Mouse (Mus musculus) embryonic facial prominence, embryonic 11.5 days (tissue): ENCODE results near the gene Coa5. TPM values are rescaled to one million over a fixed set of nuclear protein-coding genes. Genes with fewer than 3 reads are reported as not detected.

ENCODE experiments used
- ATAC-seq: fragments of 200-750 bp; cut with Nextera tagmentation; replicated peaks from 2 replicates; pipeline ENCODE4 v1.8.0; 2017; ENCODE audit warnings: low read depth; ENCODE audit not compliant: insufficient number of reproducible peaks, low FRiP score, low TSS enrichment
- DNase-seq: peaks from one replicate; pipeline ENCODE4 v3.0.0-alpha.2; 2015; ENCODE audit warnings: low spot score
- H3K27ac ChIP-seq: fragments of 300-500 bp; sonication (generic); replicated peaks from 2 replicates; pipeline ENCODE4 v1.5.1; 2014; ENCODE audit warnings: mild to moderate bottlenecking, low read depth, low read length, control low read depth
- H3K27me3 ChIP-seq: fragments of 300-500 bp; sonication (generic); 2 replicates; pipeline ENCODE4 v1.6.1; 2014; ENCODE audit warnings: mild to moderate bottlenecking, low read length, moderate library complexity, mixed read lengths; ENCODE audit not compliant: control insufficient read depth, insufficient read depth
- H3K36me3 ChIP-seq: fragments of 300-500 bp; sonication (generic); replicated peaks from 2 replicates; pipeline ENCODE4 v1.6.1; 2014; ENCODE audit warnings: low read depth, mild to moderate bottlenecking, low read length, moderate library complexity, mixed read lengths; ENCODE audit not compliant: control insufficient read depth, insufficient read depth
- H3K4me1 ChIP-seq: fragments of 300-500 bp; sonication (generic); 2 replicates; pipeline ENCODE4 v1.6.1; 2014; ENCODE audit warnings: low read length, mixed read lengths; ENCODE audit not compliant: control insufficient read depth, insufficient read depth
- H3K4me2 ChIP-seq: fragments of 300-500 bp; sonication (generic); 2 replicates; pipeline ENCODE4 v1.6.1; 2014; ENCODE audit warnings: low read depth, mild to moderate bottlenecking, control low read depth, low read length, moderate library complexity
- H3K4me3 ChIP-seq: fragments of 300-500 bp; sonication (generic); 2 replicates; pipeline ENCODE4 v1.5.1; 2014; ENCODE audit warnings: low read depth, low read length, control low read depth
- H3K9ac ChIP-seq: fragments of 300-500 bp; sonication (generic); replicated peaks from 2 replicates; pipeline ENCODE4 v1.6.1; 2014; ENCODE audit warnings: mild to moderate bottlenecking, control low read depth, low read length
- H3K9me3 ChIP-seq: fragments of 300-500 bp; sonication (generic); replicated peaks from 2 replicates; pipeline ENCODE4 v1.6.1; 2016; ENCODE audit warnings: mild to moderate bottlenecking, low read length, inconsistent platforms, mixed read lengths; ENCODE audit not compliant: control insufficient read depth
- WGBS: fragments of 180-500 bp; shearing (Covaris S2); extraction: QIAGEN DNeasy Blood & Tissue Kit; methylation state at CpG from one replicate; pipeline ENCODE4 v1.1.7; 2014; 5-methylcytosine and 5-hydroxymethylcytosine counted together
- polyA plus RNA-seq: library from polyadenylated mRNA; unstranded; fragments of >200 nt; fragmentation: Nextera tagmentation; extraction: Ambion mirVana; gene quantifications from 2 replicates; pipeline ENCODE4 v1.2.1, GENCODE M21; 2014

Gene Coa5
- polyA plus RNA-seq, 1 experiment from 2014 or later, result 63.5 TPM

GRCm38 (mm10) chr1:37398961-37399360, 30.9 kb downstream of the Coa5 start:
- H3K27ac ChIP-seq, result no peak overlapping the region
- no peak for DNase-seq
- no peaks in the 10 kb centered on the region for H3K36me3 ChIP-seq
- no peak overlapping the region for H3K9ac ChIP-seq
- no peak overlapping the region for H3K4me2 ChIP-seq
- ATAC-seq, result no peak
- 74% methylated on average over 3 of the region's 3 CpGs for WGBS
- no peaks in the 10 kb centered on the region for H3K9me3 ChIP-seq
- H3K4me3 ChIP-seq, result no peak overlapping the region
- no peaks in the 10 kb centered on the region for H3K27me3 ChIP-seq
- no peaks in the 10 kb centered on the region for H3K4me1 ChIP-seq

GRCm38 (mm10) chr1:37396481-37396880, 33.4 kb downstream of the Coa5 start:
- H3K9me3 ChIP-seq, result no peaks in the 10 kb centered on the region
- no peak for DNase-seq
- no peak overlapping the region for H3K4me2 ChIP-seq
- H3K9ac ChIP-seq, result no peak overlapping the region
- 72% methylated on average over 1 of the region's 1 CpGs for WGBS
- H3K27ac ChIP-seq, result no peak overlapping the region
- no peak overlapping the region for H3K4me3 ChIP-seq
- H3K27me3 ChIP-seq, result no peaks in the 10 kb centered on the region
- no peaks in the 10 kb centered on the region for H3K36me3 ChIP-seq
- H3K4me1 ChIP-seq, result no peaks in the 10 kb centered on the region
- ATAC-seq, result no peak

GRCm38 (mm10) chr1:37393174-37393573, 36.7 kb downstream of the Coa5 start:
- H3K36me3 ChIP-seq, result no peaks in the 10 kb centered on the region
- no peak overlapping the region for H3K4me3 ChIP-seq
- H3K9me3 ChIP-seq, result no peaks in the 10 kb centered on the region
- H3K27me3 ChIP-seq, result no peaks in the 10 kb centered on the region
- H3K27ac ChIP-seq, result no peak overlapping the region
- ATAC-seq (no peak), DNase-seq (no peak)
- no peak overlapping the region for H3K4me2 ChIP-seq
- no peaks in the 10 kb centered on the region for H3K4me1 ChIP-seq
- no peak overlapping the region for H3K9ac ChIP-seq
- 88% methylated on average over 5 of the region's 5 CpGs for WGBS

GRCm38 (mm10) chr1:37386448-37386971, 43.4 kb downstream of the Coa5 start:
- 70% methylated on average over 7 of the region's 7 CpGs for WGBS
- ATAC-seq (no peak), DNase-seq (no peak)
- Histone ChIP-seq H3K36me3 (no peaks in the 10 kb centered on the region), H3K9ac (no peak overlapping the region), H3K27ac (no peak overlapping the region), H3K4me3 (no peak overlapping the region), H3K4me2 (no peak overlapping the region), H3K27me3 (no peaks in the 10 kb centered on the region), H3K4me1 (no peaks in the 10 kb centered on the region), H3K9me3 (no peaks in the 10 kb centered on the region)

GRCm38 (mm10) chr1:37384304-37384703, 45.6 kb downstream of the Coa5 start:
- WGBS, result 87% methylated on average over 3 of the region's 3 CpGs
- H3K4me2 ChIP-seq, result no peak overlapping the region
- ATAC-seq, result no peak
- H3K4me1 ChIP-seq, result no peaks in the 10 kb centered on the region
- no peaks in the 10 kb centered on the region for H3K36me3 ChIP-seq
- H3K9me3 ChIP-seq, result no peaks in the 10 kb centered on the region
- no peak overlapping the region for H3K9ac ChIP-seq
- no peak overlapping the region for H3K4me3 ChIP-seq
- no peak for DNase-seq
- no peak overlapping the region for H3K27ac ChIP-seq
- no peaks in the 10 kb centered on the region for H3K27me3 ChIP-seq

- Histone ChIP-seq H3K36me3 (no peaks in the 10 kb centered on the region; the same call in 1 of the 2 replicates), H3K27ac (no peak overlapping the region), H3K9ac (no peak overlapping the region), H3K4me3 (no peak overlapping the region), H3K9me3 (no peaks in the 10 kb centered on the region), H3K27me3 (no peaks in the 10 kb centered on the region), H3K4me1 (no peaks in the 10 kb centered on the region), H3K4me2 (no peak overlapping the region)
- DNase-seq (no peak), ATAC-seq (no peak)
- WGBS, result 97% methylated on average over 5 of the region's 5 CpGs
Observed at GRCm38 (mm10) chr1:37380913-37381312, 49.0 kb downstream of the Coa5 start.

- ATAC-seq (peak; percentile 67; the same call in 1 of the 2 replicates), DNase-seq (no peak)
- no peaks in the 10 kb centered on the region for H3K27me3 ChIP-seq
- no peak overlapping the region for H3K4me3 ChIP-seq
- no peaks in the 10 kb centered on the region; the same call in 1 of the 2 replicates for H3K36me3 ChIP-seq
- H3K9ac ChIP-seq, result no peak overlapping the region
- WGBS, result 70% methylated on average over 4 of the region's 4 CpGs
- H3K27ac ChIP-seq, result no peak overlapping the region
- no peak overlapping the region for H3K4me2 ChIP-seq
- no peaks in the 10 kb centered on the region for H3K9me3 ChIP-seq
- no peaks in the 10 kb centered on the region for H3K4me1 ChIP-seq
Observed at GRCm38 (mm10) chr1:37379536-37379935, 50.4 kb downstream of the Coa5 start.

GRCm38 (mm10) chr1:37378095-37378494, 51.8 kb downstream of the Coa5 start:
- no peaks in the 10 kb centered on the region for H3K27me3 ChIP-seq
- H3K4me1 ChIP-seq, result no peaks in the 10 kb centered on the region
- 92% methylated on average over 5 of the region's 5 CpGs for WGBS
- H3K4me3 ChIP-seq, result no peak overlapping the region
- H3K27ac ChIP-seq, result no peak overlapping the region
- DNase-seq (no peak), ATAC-seq (no peak)
- H3K9ac ChIP-seq, result no peak overlapping the region
- H3K36me3 ChIP-seq, result no peaks in the 10 kb centered on the region; the same call in 1 of the 2 replicates
- H3K9me3 ChIP-seq, result no peaks in the 10 kb centered on the region
- no peak overlapping the region for H3K4me2 ChIP-seq
